Mouse (Mus musculus): ENCODE data around the gene Ubn1.

Gene Ubn1

DNA sequence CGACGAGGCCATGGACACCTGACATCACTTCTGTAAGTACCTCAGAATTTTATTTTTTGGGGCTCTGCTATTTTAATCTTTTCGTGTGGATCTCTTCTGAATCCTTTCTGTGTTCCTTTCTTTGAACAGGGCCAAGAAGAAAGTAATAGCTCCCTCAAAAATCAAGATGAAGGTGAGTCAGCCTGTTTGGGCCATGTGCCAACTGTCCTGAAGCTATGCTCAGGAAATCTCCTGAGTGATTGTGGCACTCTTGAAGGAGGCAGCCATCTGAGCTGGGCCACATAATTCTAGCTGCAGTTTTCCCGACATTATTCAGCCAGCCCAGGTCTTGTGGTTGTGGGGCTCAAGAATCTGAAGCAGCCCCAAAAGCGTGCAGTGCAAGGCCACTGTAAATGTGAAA is 24.5 kb downstream of the Ubn1 start:
- DNase-seq (ENCODE audit: low spot score): no peak

- no peak for DNase-seq (ENCODE audit: low spot score)
Measured at GRCm38 (mm10) chr16:5085196-5085595, 35.3 kb downstream of the Ubn1 start.

GRCm38 (mm10) chr16:5086179-5086578 is 36.3 kb downstream of the Ubn1 start:
- no peak for DNase-seq (ENCODE audit: low spot score)

GRCm38 (mm10) chr16:5089021-5089420 is 39.2 kb downstream of the Ubn1 start:
- DNase-seq (ENCODE audit: low spot score): no peak

- no peak for DNase-seq (ENCODE audit: low spot score)
Measured at GRCm38 (mm10) chr16:5093285-5093684, 43.4 kb downstream of the Ubn1 start.

GRCm38 (mm10) chr16:5096504-5096903 is 46.6 kb downstream of the Ubn1 start:
- no peak for DNase-seq (ENCODE audit: low spot score)

GRCm38 (mm10) chr16:5101000-5101399 is 51.1 kb downstream of the Ubn1 start:
- no peak for DNase-seq (ENCODE audit: low spot score)

- no peak for DNase-seq (ENCODE audit: low spot score)
Measured at GRCm38 (mm10) chr16:5109877-5110276, 60.0 kb downstream of the Ubn1 start.

- DNase-seq (ENCODE audit: low spot score): no peak
Measured at GRCm38 (mm10) chr16:5111021-5111420, 61.2 kb downstream of the Ubn1 start.

- DNase-seq (ENCODE audit: low spot score): no peak
Measured at GRCm38 (mm10) chr16:5113002-5113550, 63.2 kb downstream of the Ubn1 start.

GRCm38 (mm10) chr16:5113582-5113981 is 63.7 kb downstream of the Ubn1 start:
- DNase-seq (ENCODE audit: low spot score): no peak

DNA sequence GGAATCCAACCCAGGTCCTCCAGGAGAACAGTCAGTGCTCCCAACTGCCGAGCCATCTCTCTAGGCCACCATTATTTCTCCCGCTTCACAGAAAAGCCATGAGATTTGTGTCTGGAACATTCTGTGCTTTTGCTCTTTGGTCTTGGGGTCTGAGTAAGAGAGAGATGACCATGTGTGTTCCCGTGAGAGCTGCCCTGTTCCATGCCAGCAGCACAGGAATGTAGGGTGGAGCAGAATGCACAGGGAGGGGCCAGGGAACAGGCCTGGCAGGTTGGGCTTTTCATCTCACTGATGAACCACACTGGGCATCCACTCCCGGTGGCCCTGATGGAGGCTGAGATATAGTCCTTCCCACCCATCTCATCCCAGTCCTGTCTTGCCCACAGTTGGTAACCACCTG is 69.5 kb downstream of the Ubn1 start:
- no peak for DNase-seq (ENCODE audit: low spot score)

DNA sequence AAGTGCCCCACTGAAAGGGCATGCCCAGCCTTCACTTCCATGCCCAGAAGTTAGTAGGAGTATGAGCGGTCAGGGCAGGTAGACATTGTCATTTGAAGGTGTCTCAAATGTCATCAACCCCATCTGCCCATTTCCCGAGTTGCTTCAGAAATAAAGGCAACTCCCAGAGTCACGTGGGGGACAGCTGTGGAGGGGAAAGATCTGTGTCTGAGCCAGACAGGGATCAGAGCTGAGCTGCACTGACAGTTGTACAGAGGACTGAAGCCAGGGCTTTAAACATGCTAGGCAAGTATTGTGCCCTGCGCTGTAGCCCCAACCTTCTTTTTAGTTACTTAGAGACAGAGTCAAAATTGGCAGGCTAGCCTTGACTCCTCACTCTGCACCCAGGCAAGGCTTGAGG is 70.0 kb downstream of the Ubn1 start:
- no peak for DNase-seq (ENCODE audit: low spot score)

DNA sequence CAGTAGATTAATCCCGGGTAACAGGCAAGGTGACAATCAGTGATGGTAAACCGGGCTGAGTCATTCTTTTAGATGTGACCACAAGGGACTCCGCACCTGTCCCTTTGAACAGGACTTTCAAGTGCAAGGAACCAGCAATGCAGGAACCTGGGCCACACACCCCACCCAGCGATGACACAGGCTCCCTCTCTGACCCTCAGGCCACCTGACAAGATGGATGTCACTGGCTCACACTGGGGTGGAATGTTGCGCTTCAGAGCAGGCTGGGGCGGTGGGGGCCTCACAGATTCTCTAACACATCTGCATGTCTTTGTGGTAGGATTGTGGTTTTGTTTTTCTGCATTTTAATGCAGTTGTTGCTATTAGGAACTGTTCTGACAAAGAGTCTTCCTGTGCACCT is 73.6 kb downstream of the Ubn1 start:
- DNase-seq (ENCODE audit: low spot score): no peak

DNA sequence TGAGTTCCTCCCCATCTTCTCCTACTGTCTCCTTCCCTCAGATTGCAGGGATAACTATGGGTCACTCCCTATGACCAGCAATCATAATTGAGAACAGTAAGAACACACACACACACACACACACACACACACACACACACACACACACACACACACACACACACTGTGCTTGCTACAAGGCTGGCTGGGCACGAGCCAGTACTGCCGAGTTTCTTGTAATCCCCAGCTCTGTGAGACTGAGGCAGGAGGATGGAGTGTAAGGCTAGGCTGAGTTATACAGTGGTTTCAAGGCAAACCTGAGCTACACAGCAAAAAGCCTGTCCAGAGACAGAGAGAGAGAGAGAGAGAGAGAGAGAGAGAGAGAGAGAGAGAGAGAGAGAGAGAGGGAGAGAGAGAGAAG is 80.3 kb downstream of the Ubn1 start:
- no peak for DNase-seq (ENCODE audit: low spot score)

GRCm38 (mm10) chr16:5130766-5131165 is 80.9 kb downstream of the Ubn1 start:
- DNase-seq (ENCODE audit: low spot score): no peak

DNA sequence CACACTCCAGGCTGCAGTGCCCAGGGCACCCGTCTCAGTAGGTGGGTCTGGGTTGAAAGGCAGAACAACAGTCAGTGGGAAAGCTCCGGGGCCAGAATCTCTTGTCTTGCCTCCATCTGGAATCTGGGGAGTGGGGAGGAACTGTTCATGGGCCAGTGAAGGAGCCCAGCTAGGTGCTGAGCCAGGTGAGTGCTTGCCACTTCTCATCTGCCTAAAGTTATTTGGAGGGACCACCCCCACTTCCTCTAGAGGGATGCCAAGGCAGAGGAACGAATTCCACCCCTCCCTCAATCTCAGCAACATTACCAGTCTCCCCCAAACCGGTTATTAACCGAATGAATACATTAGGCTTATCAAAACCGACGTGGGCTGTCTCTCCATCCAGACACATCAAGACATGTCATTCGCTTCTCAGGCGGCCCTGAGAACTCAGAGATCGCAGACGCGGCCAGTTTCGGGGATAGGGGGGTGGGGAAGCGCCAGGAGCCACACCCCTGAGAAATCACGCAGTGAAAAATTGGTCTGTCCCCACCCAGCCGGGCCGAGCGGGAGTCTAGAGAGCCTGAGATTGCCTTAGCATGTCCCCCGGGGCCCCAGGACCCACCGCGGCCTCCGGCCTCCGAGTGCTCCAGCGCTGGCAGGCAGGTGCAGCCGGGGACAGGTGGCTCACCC is 81.5 kb downstream of the Ubn1 start:
- no peak for DNase-seq (ENCODE audit: low spot score)

- DNase-seq (ENCODE audit: low spot score): no peak
Measured at GRCm38 (mm10) chr16:5132401-5132801, 82.5 kb downstream of the Ubn1 start, which contains the start of gene Ppl. Gene Ppl (minus strand): TSS chr16:5132421.

DNA sequence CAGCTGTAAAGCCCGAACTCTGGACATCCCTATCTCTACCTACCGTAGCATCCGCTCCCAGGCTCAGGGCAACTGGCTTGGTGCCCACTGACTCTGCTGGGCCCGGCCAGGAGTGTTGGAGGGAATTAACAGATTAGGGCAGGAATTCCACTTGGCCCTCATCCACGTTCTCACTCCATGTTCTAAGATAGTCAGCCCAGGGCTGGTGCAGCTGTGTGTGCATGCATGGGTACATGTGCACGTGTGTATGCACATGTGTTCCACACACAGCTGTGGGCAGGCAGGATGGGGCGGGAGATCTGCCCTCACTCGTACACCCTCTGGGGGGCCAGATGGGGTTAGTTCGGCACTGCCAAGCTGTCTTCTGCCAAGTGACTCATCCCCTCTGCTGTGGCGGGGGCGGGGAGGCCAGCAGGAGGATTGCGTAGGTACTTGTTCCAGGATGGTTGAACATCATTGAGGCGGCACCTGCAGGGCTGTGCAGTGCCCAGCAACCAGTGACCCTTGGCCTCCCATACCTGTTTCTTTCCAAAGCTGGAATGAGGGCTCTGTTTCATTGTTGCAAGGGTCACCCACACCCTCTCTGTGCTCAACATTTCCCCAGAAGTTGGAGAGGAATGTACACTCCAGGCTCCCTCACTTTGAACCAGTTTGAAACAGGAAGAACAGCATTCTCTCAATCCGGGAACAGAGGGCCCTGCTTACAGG is 84.9 kb downstream of the Ubn1 start:
- no peak for DNase-seq (ENCODE audit: low spot score)

DNA sequence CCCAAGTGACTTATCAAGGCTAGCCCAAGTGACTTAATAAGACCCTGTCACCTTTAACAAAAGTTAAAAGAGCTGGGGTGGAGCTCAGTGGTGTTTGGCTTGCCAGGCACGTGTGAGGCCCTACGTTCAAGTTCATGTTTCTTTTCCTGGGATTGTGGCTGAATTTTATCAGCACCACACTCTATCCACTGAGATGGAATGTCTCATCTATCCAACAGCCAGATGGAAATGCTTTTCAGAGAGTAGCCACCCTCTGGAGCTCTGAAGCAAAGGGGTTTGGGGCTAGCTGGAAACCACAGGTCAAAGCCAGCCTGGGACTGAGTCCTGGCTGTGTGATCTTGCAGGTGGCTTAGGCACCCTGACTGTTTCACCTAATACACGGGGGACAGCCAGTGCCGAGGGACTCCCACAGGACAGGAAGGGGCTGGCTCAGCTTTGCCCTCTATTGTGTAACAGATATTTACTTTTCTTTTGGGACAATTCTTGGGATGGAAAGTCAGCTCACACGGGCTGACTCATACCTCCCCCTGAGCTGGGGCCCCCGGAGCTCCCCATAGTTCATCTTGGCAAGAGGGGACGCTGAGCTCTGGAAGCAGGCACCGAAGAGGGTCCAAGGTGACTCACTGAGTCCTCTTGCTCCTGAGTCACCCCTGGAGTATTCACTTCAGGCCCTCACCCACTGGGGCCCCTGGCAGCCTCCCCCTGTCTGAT is 85.8 kb downstream of the Ubn1 start:
- no peak for DNase-seq (ENCODE audit: low spot score)
